Mouse (Mus musculus) liver, embryonic 16.5 days (tissue): ENCODE results near the gene Ttc30a2. TPM values are rescaled to one million over a fixed set of nuclear protein-coding genes. Genes with fewer than 3 reads are reported as not detected.
A peak's percentile ranks its signal among the peaks of the same experiment; 100 is the strongest.
"Not testable (repeated sequence)": the region's sequence is repeated elsewhere in the genome, so short reads cannot be mapped to it uniquely, and the experiment has no call there.

Source experiments
- ATAC-seq: fragments of 200-750 bp; cut with Nextera tagmentation; 2 replicates; pipeline ENCODE4 v1.8.0; 2017; ENCODE audit warnings: low read depth, mild to moderate bottlenecking, moderate number of reproducible peaks, moderate library complexity
- H3K27ac ChIP-seq: fragments of 300-500 bp; sonication (generic); 2 replicates; pipeline ENCODE4 v1.5.1; 2014; ENCODE audit warnings: mild to moderate bottlenecking, low read length
- H3K27me3 ChIP-seq: fragments of 300-500 bp; sonication (generic); 2 replicates; pipeline ENCODE4 v1.6.1; 2014; ENCODE audit warnings: low read depth, low read length, mixed read lengths; ENCODE audit not compliant: control insufficient read depth, insufficient read depth
- H3K36me3 ChIP-seq: fragments of 300-500 bp; sonication (generic); 2 replicates; pipeline ENCODE4 v1.6.1; 2014; ENCODE audit warnings: mild to moderate bottlenecking; ENCODE audit not compliant: control insufficient read depth, insufficient read depth
- H3K4me1 ChIP-seq: fragments of 300-500 bp; sonication (generic); 2 replicates; pipeline ENCODE4 v1.6.1; 2014; ENCODE audit warnings: low read depth, low read length, mixed read lengths; ENCODE audit not compliant: control insufficient read depth
- H3K4me2 ChIP-seq: fragments of 300-500 bp; sonication (generic); 2 replicates; pipeline ENCODE4 v1.6.1; 2014; ENCODE audit warnings: low read depth, low read length, mixed read lengths
- H3K4me3 ChIP-seq: fragments of 300-500 bp; sonication (generic); 2 replicates; pipeline ENCODE4 v1.5.1; 2014; ENCODE audit warnings: low read depth, mild to moderate bottlenecking, low read length
- H3K9ac ChIP-seq: fragments of 300-500 bp; sonication (generic); 2 replicates; pipeline ENCODE4 v1.6.1; 2014; ENCODE audit warnings: low read depth, low read length
- H3K9me3 ChIP-seq: fragments of 300-500 bp; sonication (generic); replicated peaks from 2 replicates; pipeline ENCODE4 v1.6.1; 2016; ENCODE audit warnings: low read length; ENCODE audit not compliant: control insufficient read depth
- WGBS: fragments of 180-500 bp; shearing (Covaris S2); extraction: QIAGEN DNeasy Blood & Tissue Kit; methylation state at CpG from one replicate; pipeline ENCODE4 v1.1.7; 2014; ENCODE audit not compliant: insufficient replicate concordance; 5-methylcytosine and 5-hydroxymethylcytosine counted together
- polyA plus RNA-seq: library from polyadenylated mRNA; unstranded; fragments of >200 nt; fragmentation: Nextera tagmentation; extraction: Ambion mirVana; gene quantifications from 2 replicates; pipeline ENCODE4 v1.2.1, GENCODE M21; 2015

Ttc30a2 gene
- polyA plus RNA-seq, 1 experiment from 2014 or later: 0.08 TPM

DNA sequence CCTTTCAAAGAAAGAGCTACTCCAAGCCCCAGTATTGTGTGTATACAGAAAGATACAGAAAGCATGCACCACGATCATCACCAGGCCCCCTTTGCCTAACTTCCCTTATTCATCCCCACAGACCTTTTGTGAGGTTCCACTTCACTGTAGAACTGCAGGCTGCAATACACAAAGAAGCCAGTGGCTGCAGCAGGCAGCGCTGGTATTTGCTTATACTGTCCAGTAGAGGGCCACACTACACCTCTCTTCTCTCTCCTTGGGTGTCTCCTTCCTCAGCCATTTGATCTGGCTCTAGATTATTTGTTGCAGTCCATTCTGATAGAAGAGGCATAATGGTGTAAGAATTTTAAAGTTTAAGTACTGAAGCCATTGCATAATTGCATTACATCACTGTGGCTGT is 7.2 kb upstream of the Ttc30a2 start:
- ATAC-seq: no peak
- no peak overlapping the region for H3K9ac ChIP-seq
- H3K27ac ChIP-seq: no peak overlapping the region
- 6% methylated on average over 2 of the region's 2 CpGs for WGBS
- H3K36me3 ChIP-seq: no peaks in the 10 kb centered on the region
- no peak overlapping the region for H3K4me2 ChIP-seq
- H3K9me3 ChIP-seq: no peaks in the 10 kb centered on the region
- H3K27me3 ChIP-seq: no peaks in the 10 kb centered on the region
- H3K4me1 ChIP-seq: no peaks in the 10 kb centered on the region
- H3K4me3 ChIP-seq: no peak overlapping the region

DNA sequence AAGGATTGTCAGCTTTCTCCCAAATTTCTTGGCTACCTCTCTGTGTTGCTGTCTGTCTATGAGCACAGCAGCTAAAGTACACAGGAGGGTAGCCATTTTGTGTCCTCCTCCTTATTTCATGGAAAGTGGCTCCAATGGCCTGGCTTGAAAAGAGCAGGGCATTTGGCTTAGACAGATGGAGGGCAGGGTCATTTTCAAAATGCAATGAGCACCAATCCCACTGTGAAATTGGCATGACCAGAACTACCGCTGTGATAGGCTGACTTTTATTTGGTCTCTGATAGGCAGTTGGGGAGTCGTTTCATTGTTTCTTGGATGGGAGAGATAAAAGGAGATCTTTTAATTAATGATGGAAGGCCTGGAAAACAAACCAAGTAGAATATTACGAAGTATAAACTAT is 5.9 kb upstream of the Ttc30a2 start:
- Histone ChIP-seq H3K4me1 (no peaks in the 10 kb centered on the region), H3K4me2 (no peak overlapping the region), H3K27ac (no peak overlapping the region), H3K27me3 (no peaks in the 10 kb centered on the region), H3K9ac (no peak overlapping the region), H3K9me3 (no peaks in the 10 kb centered on the region), H3K36me3 (no peaks in the 10 kb centered on the region), H3K4me3 (no peak overlapping the region)
- ATAC-seq: no peak
- WGBS: 59% methylated on average over 3 of the region's 3 CpGs

DNA sequence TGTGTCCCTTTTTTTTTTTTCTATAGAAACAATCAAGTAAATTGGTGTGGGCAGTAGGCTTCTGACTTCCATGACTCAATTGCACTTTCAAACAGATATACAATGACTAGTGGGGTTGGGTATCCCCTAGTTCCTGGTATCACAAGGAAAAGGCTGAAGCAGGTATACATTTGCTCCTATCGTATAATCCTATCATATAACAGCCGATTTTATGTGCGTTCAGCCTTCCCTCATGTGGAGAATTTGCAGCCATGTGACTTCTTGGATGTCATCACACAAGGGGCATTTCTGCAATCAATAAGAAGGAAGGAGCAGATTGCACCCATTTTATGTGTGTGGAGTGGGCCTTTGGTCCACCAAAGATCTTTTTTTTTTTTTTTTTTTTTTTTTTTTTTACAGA is 5.1 kb upstream of the Ttc30a2 start:
- Histone ChIP-seq H3K9me3 (no peaks in the 10 kb centered on the region), H3K4me3 (no peak overlapping the region), H3K9ac (no peak overlapping the region), H3K27ac (no peak overlapping the region), H3K27me3 (no peaks in the 10 kb centered on the region), H3K4me2 (no peak overlapping the region), H3K4me1 (no peaks in the 10 kb centered on the region), H3K36me3 (no peaks in the 10 kb centered on the region)
- whole genome bisulfite sequencing: 83% methylated on average over 3 of the region's 3 CpGs
- no peak for ATAC-seq

DNA sequence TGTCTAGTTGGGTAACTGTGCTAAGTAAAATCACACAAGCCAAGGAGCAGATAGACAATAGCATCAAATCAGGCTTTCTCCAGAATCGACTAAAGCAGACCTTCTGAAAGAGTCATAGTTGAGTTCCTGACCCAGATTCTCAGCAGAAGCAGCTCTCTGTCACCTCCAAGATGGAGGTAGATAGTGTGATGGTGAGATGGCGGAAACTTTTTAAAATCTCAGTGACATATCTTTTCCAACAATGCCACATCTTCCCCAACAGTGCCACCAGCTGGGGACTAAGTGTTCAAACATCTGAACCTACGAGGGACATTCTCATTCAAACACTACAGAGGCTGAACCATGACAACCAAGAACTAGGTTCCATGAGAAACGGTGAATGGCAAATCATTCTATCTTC is 4.7 kb upstream of the Ttc30a2 start:
- ATAC-seq: no peak
- Histone ChIP-seq H3K4me1 (no peaks in the 10 kb centered on the region), H3K9ac (no peak overlapping the region), H3K36me3 (no peaks in the 10 kb centered on the region), H3K4me3 (no peak overlapping the region), H3K27ac (no peak overlapping the region), H3K4me2 (no peak overlapping the region), H3K27me3 (no peaks in the 10 kb centered on the region), H3K9me3 (no peaks in the 10 kb centered on the region)
- 69% methylated on average over 4 of the region's 4 CpGs for WGBS

DNA sequence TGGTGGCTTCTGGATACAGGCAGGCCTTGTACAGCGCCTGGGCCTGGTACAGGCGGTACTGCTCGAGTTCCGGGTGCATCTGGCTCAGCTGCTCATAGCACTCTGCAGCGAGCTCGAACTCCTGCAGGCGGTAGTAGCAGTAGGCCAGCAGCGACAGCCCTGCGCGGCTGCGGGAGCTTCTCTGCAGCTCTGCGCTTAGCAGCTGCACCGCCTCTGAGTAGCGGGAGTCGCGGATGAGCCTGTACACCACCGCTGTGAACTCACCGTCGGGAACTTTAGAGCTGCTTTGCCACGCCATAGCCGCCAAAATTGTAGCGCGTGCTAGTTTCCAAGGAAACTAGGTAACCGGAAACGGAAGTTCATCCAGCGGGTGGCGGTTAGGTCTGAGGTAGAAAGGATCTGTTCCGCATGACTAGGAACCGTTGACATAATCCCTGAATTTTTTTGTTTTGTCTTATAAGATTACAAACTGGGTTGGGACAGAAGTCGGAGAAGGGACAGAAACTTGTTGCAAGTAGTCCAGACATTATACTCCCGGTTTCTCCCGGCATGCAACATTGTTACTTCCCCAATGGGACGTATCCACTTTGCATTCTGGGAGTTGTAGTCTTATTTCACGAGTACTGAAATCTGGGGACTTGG is 3.6 kb upstream of the Ttc30a2 start, which contains the start of gene Ttc30a1:
Gene Ttc30a1 (minus strand): TSS at position 528 of the 642 bp plus-strand sequence.
- not testable (repeated sequence) for H3K9me3 ChIP-seq, H3K27me3 ChIP-seq, H3K36me3 ChIP-seq, H3K27ac ChIP-seq, H3K4me1 ChIP-seq
- peak; percentile 66 for ATAC-seq
- peak within 1 kb of the TSS; percentile 70 for H3K4me2 ChIP-seq
- H3K4me3 ChIP-seq: peak within 1 kb of the TSS; percentile 63
- 4% methylated on average over 31 of the region's 34 CpGs for WGBS
- H3K9ac ChIP-seq: peak within 1 kb of the TSS; percentile 55

DNA sequence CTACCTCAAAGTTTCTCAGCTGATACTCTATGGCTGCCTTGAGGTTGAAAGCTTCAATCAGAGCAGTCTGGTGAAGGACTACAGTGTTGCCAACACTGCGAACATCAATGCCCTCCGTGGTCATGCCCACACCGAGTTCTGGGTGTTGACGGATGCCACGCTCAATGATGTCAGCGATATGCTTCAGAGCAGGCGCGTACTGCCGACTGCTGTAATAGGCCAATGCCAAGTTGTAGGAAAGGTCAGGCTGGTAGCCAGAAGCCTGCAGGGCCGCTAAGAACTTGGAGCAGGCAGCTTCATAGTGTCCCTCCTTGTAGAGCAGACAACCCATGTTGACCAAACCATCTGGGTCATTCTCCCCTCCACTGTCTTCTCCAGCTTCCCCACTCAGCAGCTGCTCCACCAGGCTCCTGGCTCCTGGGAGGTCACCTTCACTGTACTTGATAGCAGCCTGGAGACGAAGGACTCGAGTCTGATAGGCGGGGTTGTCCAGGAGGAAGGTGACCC is 3.0 kb upstream of the Ttc30a2 start:
- peak overlapping the region; percentile 63 for H3K4me3 ChIP-seq
- H3K36me3 ChIP-seq, H3K27ac ChIP-seq, ATAC-seq, H3K9me3 ChIP-seq, H3K27me3 ChIP-seq, H3K4me1 ChIP-seq, H3K9ac ChIP-seq: not testable (repeated sequence)
- 91% methylated on average over 13 of the region's 13 CpGs for WGBS
- H3K4me2 ChIP-seq: peak overlapping the region; percentile 70; the same call in 1 of the 2 replicates

DNA sequence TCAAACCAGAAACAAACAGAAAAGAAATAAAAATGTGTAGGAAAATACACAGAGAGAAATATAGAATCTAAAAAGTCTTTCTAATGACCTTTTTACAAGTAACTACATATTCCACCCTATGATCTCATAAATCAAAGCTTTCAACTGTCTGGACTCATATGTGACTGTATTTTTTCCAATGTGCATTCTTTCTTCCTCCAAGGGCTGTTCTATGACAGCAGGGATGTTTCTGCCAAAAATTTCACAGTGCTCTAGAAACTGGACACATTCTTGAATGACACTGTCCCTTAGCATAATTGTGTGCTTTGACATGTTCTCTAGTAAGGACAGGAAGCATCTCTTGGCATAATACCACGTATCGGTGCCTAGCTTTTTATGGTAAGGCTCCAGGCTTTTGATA is 1.9 kb downstream of the Ttc30a2 start:
- H3K27ac ChIP-seq, H3K4me2 ChIP-seq, H3K27me3 ChIP-seq, H3K36me3 ChIP-seq, H3K4me3 ChIP-seq, H3K9me3 ChIP-seq, ATAC-seq, H3K9ac ChIP-seq, H3K4me1 ChIP-seq: not testable (repeated sequence)
- 79% methylated on average over 2 of the region's 2 CpGs for WGBS

DNA sequence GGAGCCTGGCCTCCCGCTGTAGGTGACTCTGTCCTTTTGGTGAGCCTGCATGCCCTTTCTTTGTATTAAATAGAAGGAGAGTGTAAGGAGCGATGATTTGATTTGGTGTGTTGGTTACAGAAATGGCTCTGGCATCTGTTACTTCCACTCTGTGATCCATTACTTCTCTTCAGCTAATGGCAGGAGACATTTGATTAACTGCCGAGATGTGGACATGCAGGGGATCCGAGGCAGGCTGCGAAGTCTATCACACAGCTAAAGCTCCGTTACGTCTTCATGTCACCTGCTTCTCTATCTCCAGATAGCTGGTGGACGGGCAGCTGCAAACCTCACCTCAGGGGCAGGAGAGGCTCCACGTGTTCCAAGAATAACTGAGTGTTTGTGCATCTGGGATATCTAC is 3.8 kb downstream of the Ttc30a2 start:
- no peak overlapping the region for H3K4me2 ChIP-seq
- H3K27ac ChIP-seq: no peak overlapping the region
- H3K4me3 ChIP-seq: no peak overlapping the region
- no peaks in the 10 kb centered on the region for H3K36me3 ChIP-seq
- H3K9me3 ChIP-seq: no peaks in the 10 kb centered on the region
- 64% methylated on average over 9 of the region's 9 CpGs for WGBS
- no peaks in the 10 kb centered on the region for H3K27me3 ChIP-seq
- ATAC-seq: no peak
- no peak overlapping the region for H3K9ac ChIP-seq
- no peaks in the 10 kb centered on the region for H3K4me1 ChIP-seq

DNA sequence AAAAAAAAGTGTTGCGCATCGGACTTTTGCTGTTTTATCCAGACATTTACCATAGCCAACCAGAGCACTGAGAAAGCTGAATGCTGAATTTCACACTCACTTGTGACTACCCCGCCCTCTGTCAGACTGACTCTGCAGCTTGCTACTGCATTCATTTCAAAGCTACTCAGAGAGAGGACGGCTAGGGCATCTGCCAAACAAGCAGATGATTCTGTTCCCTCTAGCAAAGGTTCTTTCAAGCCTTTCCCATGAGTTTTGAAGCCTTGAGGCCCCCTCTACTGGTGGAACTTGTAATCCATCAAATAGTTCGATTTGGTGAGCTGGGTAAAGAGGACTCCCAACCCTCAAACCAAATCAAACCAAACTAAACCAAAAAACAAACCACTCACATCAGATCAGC is 13.0 kb downstream of the Ttc30a2 start:
- Histone ChIP-seq H3K9ac (no peak overlapping the region), H3K36me3 (no peaks in the 10 kb centered on the region), H3K4me3 (peak overlapping the region; percentile 16)

More for the DNA sequence above, 13.0 kb downstream of the Ttc30a2 start:
- Histone ChIP-seq H3K27me3 (no peaks in the 10 kb centered on the region), H3K9me3 (no peaks in the 10 kb centered on the region), H3K27ac (no peak overlapping the region), H3K4me2 (peak overlapping the region; percentile 47), H3K4me1 (peaks cover 3% of the 10 kb centered on the region; the same call in 1 of the 2 replicates)
- WGBS: 16% methylated on average over 5 of the region's 5 CpGs
- no peak for ATAC-seq
